Mouse (Mus musculus) embryonic fibroblast, embryonic 13.5 days (primary cell): ENCODE data around the gene Il4i1. TPM values are rescaled to one million over a fixed set of nuclear protein-coding genes. Genes with fewer than 3 reads are reported as not detected.
"Not testable (repeated sequence)": the region's sequence is repeated elsewhere in the genome, so short reads cannot be mapped to it uniquely, and the experiment has no call there.

Source experiments
- H3K27ac ChIP-seq: 2 replicates; pipeline ENCODE4 v1.5.1; 2012; ENCODE audit warnings: low read length, control low read depth, inconsistent platforms; ENCODE audit not compliant: insufficient read depth
- H3K4me1 ChIP-seq: 2 replicates; pipeline ENCODE4 v1.6.1; 2011; ENCODE audit warnings: low read length; ENCODE audit not compliant: control insufficient read depth, insufficient read depth
- H3K4me3 ChIP-seq: 2 replicates; pipeline ENCODE4 v1.5.1; 2011; ENCODE audit warnings: mild to moderate bottlenecking, control low read depth, low read length; ENCODE audit not compliant: insufficient read depth
- CTCF ChIP-seq: IDR thresholded peaks from 2 replicates; pipeline ENCODE4 v1.5.1; 2011; ENCODE audit warnings: mild to moderate bottlenecking, control low read depth, low read length, moderate library complexity, borderline replicate concordance; ENCODE audit not compliant: insufficient read depth
- POLR2A ChIP-seq: IDR thresholded peaks from 2 replicates; pipeline ENCODE4 v1.6.1; 2011; ENCODE audit warnings: low read depth, mild to moderate bottlenecking, control low read depth, low read length, moderate library complexity
- polyA plus RNA-seq: library from polyadenylated mRNA; stranded (reverse); fragments of >200 nt; gene quantifications from 2 replicates; pipeline ENCODE4 v1.2.4, GENCODE M21; 2011; ENCODE audit warnings: low read depth; ENCODE audit not compliant: missing spikeins, insufficient read length

Il4i1 gene
- polyA plus RNA-seq, 1 experiment, result 2.3 TPM

- Histone ChIP-seq H3K4me3 (peak overlapping the region; percentile 47), H3K4me1 (0 out of 2 replicates have a peak, but pooled peaks cover 7% of the 10 kb centered on the region), H3K27ac (peak overlapping the region; percentile 89)
- no peak for TF ChIP-seq CTCF
Observed at GRCm38 (mm10) chr7:44868919-44869696, 52.9 kb downstream of the Il4i1 start.

- Histone ChIP-seq H3K4me3 (peak within 1 kb of the TSS; percentile 47), H3K27ac (peak within 1 kb of the TSS; percentile 89), H3K4me1 (0 out of 2 replicates have a peak, but pooled peaks cover 7% of the 10 kb centered on the region)
- TF ChIP-seq CTCF, result no peak
- peak; percentile 88 for TF ChIP-seq POLR2A
Observed at GRCm38 (mm10) chr7:44869697-44870528, 53.7 kb downstream of the Il4i1 start, which contains the start of gene Ptov1. TSS of gene Ptov1 (minus strand) at chr7:44869788.

GRCm38 (mm10) chr7:44870614-44871013 lies 54.4 kb downstream of the Il4i1 start:
- TF ChIP-seq POLR2A (no peak; the same call in 1 of the 2 replicates), CTCF (no peak)
- peak overlapping the region; percentile 47; the same call in 1 of the 2 replicates for H3K4me3 ChIP-seq
- H3K4me1 ChIP-seq, result 0 out of 2 replicates have a peak, but pooled peaks cover 7% of the 10 kb centered on the region
- H3K27ac ChIP-seq, result peak overlapping the region; percentile 89

- Histone ChIP-seq H3K4me3 (no peak overlapping the region), H3K27ac (no peak overlapping the region), H3K4me1 (0 out of 2 replicates have a peak, but pooled peaks cover 7% of the 10 kb centered on the region)
- TF ChIP-seq POLR2A, result no peak
- TF ChIP-seq CTCF, result no peak
Observed at GRCm38 (mm10) chr7:44871181-44871580, 55.0 kb downstream of the Il4i1 start.

GRCm38 (mm10) chr7:44871774-44872173 lies 55.6 kb downstream of the Il4i1 start:
- not testable (repeated sequence) for H3K27ac ChIP-seq, H3K4me3 ChIP-seq, H3K4me1 ChIP-seq

GRCm38 (mm10) chr7:44877833-44878232 lies 61.6 kb downstream of the Il4i1 start:
- no peak overlapping the region for H3K4me3 ChIP-seq
- no peaks in the 10 kb centered on the region for H3K4me1 ChIP-seq
- TF ChIP-seq CTCF (no peak), POLR2A (no peak)
- H3K27ac ChIP-seq, result no peak overlapping the region

- Histone ChIP-seq H3K27ac (no peak overlapping the region), H3K4me3 (no peak overlapping the region), H3K4me1 (no peaks in the 10 kb centered on the region)
- TF ChIP-seq POLR2A, result no peak
- no peak for TF ChIP-seq CTCF
Observed at GRCm38 (mm10) chr7:44883036-44883435, 66.8 kb downstream of the Il4i1 start.

GRCm38 (mm10) chr7:44884637-44885036 lies 68.5 kb downstream of the Il4i1 start:
- H3K4me1 ChIP-seq, result no peaks in the 10 kb centered on the region
- TF ChIP-seq CTCF (no peak), POLR2A (no peak)
- no peak overlapping the region for H3K4me3 ChIP-seq
- no peak overlapping the region for H3K27ac ChIP-seq

- no peak overlapping the region for H3K4me3 ChIP-seq
- no peak overlapping the region for H3K27ac ChIP-seq
Observed at GRCm38 (mm10) chr7:44886964-44887363, 70.8 kb downstream of the Il4i1 start.

More at GRCm38 (mm10) chr7:44886964-44887363, 70.8 kb downstream of the Il4i1 start:
- H3K4me1 ChIP-seq, result 0 out of 2 replicates have a peak, but pooled peaks cover 3% of the 10 kb centered on the region
- TF ChIP-seq POLR2A, result no peak
